Mouse (Mus musculus) CH12.LX (cell line): ENCODE results near the gene Dppa3.

Experiments
- CTCF ChIP-seq, 2 experiments: IDR thresholded peaks in 1 of 2; conservative IDR thresholded peaks in 1 of 2; 2 replicates each; pipeline ENCODE4 v1.5.1; 2011 to 2012; ENCODE audit warnings: low read depth in 2 of 2, low read length in 2 of 2, improper control_type of control experiment in 1 of 2, inconsistent platforms in 1 of 2, mild to moderate bottlenecking in 1 of 2, moderate library complexity in 1 of 2
- E2F4 ChIP-seq: IDR thresholded peaks from 2 replicates; pipeline ENCODE4 v1.6.1; 2011; ENCODE audit warnings: low read depth, low read length, improper control_type of control experiment; ENCODE audit not compliant: insufficient replicate concordance
- MAFK ChIP-seq: IDR thresholded peaks from 2 replicates; pipeline ENCODE4 v1.6.1; 2011; ENCODE audit warnings: low read length, improper control_type of control experiment; ENCODE audit not compliant: insufficient replicate concordance
- POLR2A ChIP-seq: IDR thresholded peaks from 2 replicates; pipeline ENCODE4 v1.6.1; 2011; ENCODE audit warnings: low read depth, mild to moderate bottlenecking, improper control_type of control experiment, low read length
- TCF12 ChIP-seq: IDR thresholded peaks from 2 replicates; pipeline ENCODE4 v1.6.1; 2014; ENCODE audit warnings: low read depth, mild to moderate bottlenecking, inconsistent platforms, low read length, improper control_type of control experiment

GRCm38 (mm10) chr6:122659567-122659966, 33.4 kb downstream of the Dppa3 start:
- TF ChIP-seq POLR2A (no peak), CTCF (conservative IDR thresholded peaks at IDR 0.05 in 1 of 2, IDR thresholded peaks at IDR 0.05 in 1 of 2; ENCODE audit: low read depth in 2 of 2, low read length in 2 of 2) (no peak), E2F4 (no peak), MAFK (no peak), TCF12 (no peak)
